In the genomic region with DNA sequence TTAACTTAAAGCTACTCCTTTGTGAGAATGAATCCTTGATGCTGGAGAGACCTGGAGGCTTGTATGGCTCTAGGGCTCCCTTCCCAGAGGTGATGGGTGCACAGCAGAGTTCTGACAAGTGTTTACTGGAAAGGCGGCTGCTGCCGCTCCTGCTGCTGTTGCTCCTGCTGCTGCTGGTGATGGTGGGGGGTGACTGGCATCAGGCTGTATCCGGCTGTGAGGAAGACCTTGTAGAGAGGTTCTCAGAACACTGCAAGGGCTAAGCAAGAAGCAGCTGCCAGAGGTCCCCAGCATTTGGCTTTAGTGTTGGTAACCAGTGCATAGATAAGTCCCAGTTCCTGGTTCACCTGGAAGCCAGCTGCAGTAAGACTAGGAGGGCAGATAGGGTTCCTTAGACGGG, we compare ENCODE assay signal across 8 mouse cellular contexts.
DNase-seq lines count a peak whose midpoint lies in the region; ATAC-seq and TF ChIP-seq lines count a peak whose summit lies in the region.

No protein-coding gene starts in this region.

- no peaks in the 10 kb centered on the region for H3K9me3 ChIP-seq in kidney, embryonic 16.5 days (ENCODE audit: low read length)
- no peaks in the 10 kb centered on the region for H3K9me3 ChIP-seq in embryonic facial prominence, embryonic 10.5 days
- no peaks in the 10 kb centered on the region for H3K9me3 ChIP-seq in limb, embryonic 10.5 days (replicated peaks)

- ATAC-seq in kidney, embryonic 16.5 days (ENCODE audit: low FRiP score, low TSS enrichment), result no peak

- H3K4me1 ChIP-seq in kidney, embryonic 16.5 days (ENCODE audit: insufficient read depth, low read length), result peaks cover 84% of the 10 kb centered on the region
- peaks cover 82% of the 10 kb centered on the region for H3K4me1 ChIP-seq in embryonic facial prominence, embryonic 10.5 days
- peaks cover 82% of the 10 kb centered on the region for H3K4me1 ChIP-seq in limb, embryonic 10.5 days
- peaks cover 20% of the 10 kb centered on the region for H3K4me1 ChIP-seq in small intestine, adult 2 months (ENCODE audit: control insufficient read depth, insufficient read depth, insufficient read length, low read length)

- peak overlapping the region; percentile 92 for H3K9ac ChIP-seq in kidney, embryonic 16.5 days (replicated peaks; ENCODE audit: low read length)

- TF ChIP-seq CTCF in small intestine, adult 2 months (IDR thresholded peaks at IDR 0.05; ENCODE audit: extremely low read depth, insufficient read length, insufficient replicate concordance, low read depth, low read length), result no peak

- WGBS in kidney, embryonic 16.5 days, result 19% methylated on average over 4 of the region's 4 CpGs
- 8% methylated on average over 4 of the region's 4 CpGs for WGBS in embryonic facial prominence, embryonic 10.5 days
- WGBS in limb, embryonic 10.5 days, result 8% methylated on average over 4 of the region's 4 CpGs
- 74% methylated on average over 4 of the region's 4 CpGs for WGBS in small intestine, adult 2 months

- H3K4me2 ChIP-seq in kidney, embryonic 16.5 days (replicated peaks; ENCODE audit: low read depth, low read length), result peak overlapping the region; percentile 98

- TF ChIP-seq POLR2A in small intestine, adult 2 months (IDR thresholded peaks at IDR 0.05; ENCODE audit: low read depth, low read length), result no peak

- no peaks in the 10 kb centered on the region for H3K27me3 ChIP-seq in kidney, embryonic 16.5 days (ENCODE audit: insufficient read depth, low read length)
- H3K27me3 ChIP-seq in embryonic facial prominence, embryonic 10.5 days (replicated peaks; ENCODE audit: low read depth, poor library complexity, severe bottlenecking), result no peaks in the 10 kb centered on the region
- H3K27me3 ChIP-seq in limb, embryonic 10.5 days (ENCODE audit: low read depth, poor library complexity, severe bottlenecking), result no peaks in the 10 kb centered on the region
- no peaks in the 10 kb centered on the region for H3K27me3 ChIP-seq in small intestine, adult 2 months (ENCODE audit: control insufficient read depth, insufficient read depth, low read length)

- no peak for DNase-seq in kidney, postnatal 14 days
- DNase-seq in embryonic facial prominence, embryonic 10.5 days (ENCODE audit: low spot score), result no peak
- no peak for DNase-seq in limb, embryonic 10.5 days (ENCODE audit: low spot score)
- no peak for DNase-seq in left cerebral cortex, adult 11 months (ENCODE audit: low spot score)
- DNase-seq in gastrocnemius, adult 18-20 months (ENCODE audit: low spot score), result no peak
- DNase-seq in lung, postnatal 10 days, result no peak

- peak overlapping the region; percentile 75 for H3K4me3 ChIP-seq in kidney, embryonic 16.5 days (ENCODE audit: low read length)
- H3K4me3 ChIP-seq in embryonic facial prominence, embryonic 10.5 days, result peak overlapping the region; percentile 89
- H3K4me3 ChIP-seq in limb, embryonic 10.5 days, result peak overlapping the region; percentile 67
- H3K4me3 ChIP-seq in small intestine, adult 2 months (ENCODE audit: low read depth, low read length), result peak overlapping the region; percentile 64

- peak overlapping the region; percentile 94 for H3K27ac ChIP-seq in kidney, embryonic 16.5 days (ENCODE audit: low read length)
- peak overlapping the region; percentile 99 for H3K27ac ChIP-seq in embryonic facial prominence, embryonic 10.5 days (replicated peaks)
- peak overlapping the region; percentile 97 for H3K27ac ChIP-seq in limb, embryonic 10.5 days
- peak overlapping the region; percentile 25 for H3K27ac ChIP-seq in small intestine, adult 2 months (ENCODE audit: insufficient read depth, low read depth, low read length)

- H3K36me3 ChIP-seq in kidney, embryonic 16.5 days (ENCODE audit: insufficient read depth, low read length), result no peaks in the 10 kb centered on the region
- H3K36me3 ChIP-seq in embryonic facial prominence, embryonic 10.5 days (replicated peaks), result peaks cover 26% of the 10 kb centered on the region
- H3K36me3 ChIP-seq in limb, embryonic 10.5 days, result peaks cover 29% of the 10 kb centered on the region
- H3K36me3 ChIP-seq in small intestine, adult 2 months (ENCODE audit: control insufficient read depth, insufficient read depth, low read length), result no peaks in the 10 kb centered on the region

Comparison
In these comparisons a context has a peak if more than half of its experiments do, and no peak if none do; other contexts are left out.
1. H3K27ac ChIP-seq: peak in every context shown above with its lines; median percentile 99 in embryonic facial prominence, embryonic 10.5 days; 97 in limb, embryonic 10.5 days; 94 in kidney, embryonic 16.5 days; 25 in small intestine, adult 2 months.